Mouse (Mus musculus): ENCODE measurements around the gene Tia1.

Gene Tia1

DNA sequence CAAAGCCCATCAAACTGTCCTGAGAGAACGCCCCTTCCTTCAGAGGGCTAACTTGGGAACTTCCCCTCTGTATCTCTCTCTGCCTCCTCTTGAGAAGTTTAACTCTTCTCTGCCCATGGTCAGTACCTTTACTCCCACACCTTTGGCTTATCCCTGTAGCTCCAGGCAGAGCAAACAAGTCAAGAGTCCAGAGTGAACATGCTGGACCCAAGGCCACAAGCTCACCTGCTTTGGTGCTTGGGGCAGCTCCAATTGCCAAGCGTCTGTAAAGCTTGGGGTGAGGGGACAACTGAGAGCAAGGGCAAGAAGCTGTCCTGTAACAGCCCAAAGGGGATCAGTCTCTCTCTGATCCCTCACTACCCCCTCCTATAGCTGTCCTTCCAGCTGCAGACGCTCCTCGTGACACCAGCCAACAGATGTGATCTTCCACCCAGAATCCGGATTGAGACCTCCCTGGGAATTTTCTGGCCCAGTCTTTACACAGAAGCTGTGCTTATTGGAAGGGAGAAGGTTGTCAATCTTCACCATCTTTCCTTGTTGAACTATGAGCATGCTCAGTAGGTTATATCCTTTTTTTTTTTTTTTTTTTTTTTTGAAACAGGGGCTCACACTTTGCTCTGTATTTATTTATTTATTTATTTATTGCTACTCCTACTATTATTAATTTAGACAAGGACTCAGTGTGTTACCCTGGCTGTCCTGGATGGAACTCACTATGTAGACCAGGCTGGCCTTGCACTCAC, 18.5 kb upstream of the Tia1 start:
- no peak for DNase-seq

DNA sequence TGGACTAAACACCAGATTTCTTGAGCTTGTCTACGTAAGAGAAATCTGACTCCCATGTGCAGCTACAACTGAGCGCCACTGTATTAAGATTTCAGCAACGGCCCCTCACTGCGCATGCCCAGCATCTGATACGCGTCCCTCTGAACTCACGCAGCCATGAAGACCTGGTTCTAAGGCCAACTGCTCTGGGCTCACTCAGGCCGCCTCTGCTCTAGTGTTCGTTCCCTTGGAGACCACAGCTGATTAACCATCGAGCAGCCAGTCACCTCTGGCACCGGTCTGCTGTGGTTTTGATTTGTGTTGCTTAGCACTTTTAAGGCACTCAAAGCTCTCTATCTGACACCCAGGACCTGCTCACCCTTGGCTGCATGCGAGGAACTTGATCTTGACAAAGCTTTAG, 16.7 kb upstream of the Tia1 start:
- peak; percentile 74 to 83 for DNase-seq

DNA sequence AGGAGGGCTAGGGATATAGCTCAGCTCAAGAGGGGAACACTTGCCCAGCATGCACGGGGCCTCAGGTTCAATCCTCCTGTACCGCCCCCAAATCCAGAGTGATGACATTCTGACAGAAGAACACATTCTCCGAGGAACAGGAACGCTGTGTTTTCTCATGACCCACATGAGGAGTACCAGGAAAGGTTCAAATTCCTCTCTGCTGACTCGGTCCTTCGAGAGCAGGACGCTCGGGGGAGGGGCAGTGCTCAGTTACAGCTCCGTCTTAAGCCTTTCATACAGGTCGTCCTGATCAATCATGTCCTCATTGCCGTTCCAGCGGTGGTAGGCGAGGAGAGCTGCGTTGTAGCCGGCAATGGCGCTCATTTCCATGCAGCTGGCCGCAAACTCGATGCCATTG, 15.6 kb upstream of the Tia1 start:
- DNase-seq, result peak in 1 of 2 experiments; percentile 52

DNA sequence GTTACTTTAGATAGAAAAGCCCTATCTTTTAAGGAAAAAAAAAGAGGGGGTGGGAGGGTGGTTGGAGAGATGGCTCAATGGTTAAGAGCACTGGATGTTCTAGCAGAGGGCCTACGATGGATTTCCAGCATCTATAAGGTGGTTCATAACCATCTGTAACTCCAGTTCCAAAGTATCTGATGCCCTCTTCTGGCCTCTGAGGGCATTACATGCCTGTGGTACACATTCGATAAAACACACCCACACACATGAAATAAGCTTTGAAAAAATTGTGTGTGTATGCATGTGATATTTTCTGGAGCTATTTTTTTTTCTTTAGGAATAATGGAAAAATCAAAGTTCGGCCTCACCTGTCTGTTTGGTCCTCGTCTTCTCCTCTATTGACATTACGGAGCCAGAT, 12.7 kb upstream of the Tia1 start:
- DNase-seq, result no peak

DNA sequence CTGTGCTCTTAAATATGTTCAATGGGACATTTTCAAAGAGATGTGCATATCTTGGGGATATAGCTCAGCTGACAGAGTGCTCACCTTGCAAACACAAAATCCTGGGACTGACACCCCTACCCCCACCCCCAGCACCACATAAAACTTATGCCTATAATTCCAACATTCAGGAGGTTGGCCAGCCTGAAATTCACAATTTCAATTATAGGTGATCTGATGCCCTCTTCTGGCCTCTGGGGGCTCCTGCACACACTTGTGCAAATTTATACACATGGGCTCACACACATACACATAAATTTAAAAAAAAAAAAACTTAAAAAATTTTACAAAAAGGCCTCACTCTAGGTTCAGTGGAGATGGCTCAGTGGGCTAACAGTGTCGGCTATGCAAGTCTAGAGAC, 10.8 kb upstream of the Tia1 start:
- peak in 1 of 2 experiments; percentile 24 for DNase-seq

DNA sequence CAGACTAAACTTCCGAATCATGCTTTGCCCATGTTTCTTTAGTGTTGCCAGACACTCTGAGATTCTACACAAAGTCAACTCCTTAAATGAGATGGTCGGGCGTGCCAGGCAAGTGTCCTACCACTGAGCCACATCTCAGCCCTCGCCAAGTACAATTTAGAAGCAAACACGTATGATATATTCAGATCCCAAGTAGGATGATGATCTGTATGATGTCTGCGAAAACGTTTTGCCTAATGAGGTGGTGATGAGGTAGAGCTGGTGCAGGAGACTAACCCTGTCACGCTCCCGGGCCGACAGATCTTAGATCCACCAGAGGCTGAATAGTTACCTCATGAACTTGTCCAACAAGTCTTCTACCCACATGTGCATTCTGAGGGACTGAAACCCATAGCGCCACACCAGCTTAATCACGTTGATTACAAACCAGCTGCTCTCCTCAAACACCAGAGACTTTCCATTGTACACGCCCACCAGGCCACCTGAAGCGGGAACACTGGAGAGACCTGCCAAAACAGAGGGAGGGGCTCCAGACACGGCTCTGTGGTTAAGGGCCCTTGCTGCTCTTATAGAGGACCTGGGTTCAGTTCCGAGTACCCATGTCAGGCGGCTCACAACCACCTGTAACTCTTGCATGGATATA, 9.8 kb upstream of the Tia1 start:
- DNase-seq, result no peak

DNA sequence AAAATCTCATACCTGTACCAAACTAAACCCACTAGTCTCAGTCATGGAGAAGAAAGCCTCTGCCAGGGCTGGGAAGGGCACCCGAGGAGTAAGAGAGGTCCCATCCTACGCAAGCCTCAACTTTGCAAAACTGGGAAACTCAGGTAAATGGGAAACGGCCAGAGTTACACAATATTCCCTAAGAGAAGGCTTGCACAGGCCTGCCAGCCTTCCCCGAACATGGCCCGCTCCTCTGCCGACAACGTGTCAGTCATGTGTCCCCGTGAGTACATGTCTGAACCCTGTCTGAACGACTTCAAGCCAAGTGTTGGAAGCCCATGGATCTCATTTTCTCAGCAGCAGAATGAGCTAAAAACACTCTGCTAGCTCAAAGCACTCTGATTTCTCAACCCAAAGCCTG, 9.0 kb upstream of the Tia1 start:
- DNase-seq, result no peak

DNA sequence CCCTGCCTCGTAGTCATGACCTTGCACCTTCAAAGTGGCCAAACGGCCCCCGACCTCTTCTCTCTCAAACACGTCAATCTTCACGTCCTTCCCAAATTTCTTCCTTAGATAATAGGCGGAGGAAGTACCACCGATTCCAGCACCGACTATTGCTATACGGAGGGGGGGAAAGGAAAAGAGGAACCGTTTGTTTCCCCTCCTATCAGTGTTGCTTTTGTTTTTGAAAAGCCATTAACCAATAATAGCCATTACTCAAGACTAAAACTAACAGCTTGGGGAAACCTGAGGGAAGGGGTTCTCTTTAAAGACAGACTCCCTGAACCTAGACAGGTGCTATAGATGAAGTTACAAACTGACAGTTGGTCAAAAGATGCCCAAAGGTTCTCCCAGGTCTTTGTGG, 8.1 kb upstream of the Tia1 start:
- DNase-seq, result no peak

DNA sequence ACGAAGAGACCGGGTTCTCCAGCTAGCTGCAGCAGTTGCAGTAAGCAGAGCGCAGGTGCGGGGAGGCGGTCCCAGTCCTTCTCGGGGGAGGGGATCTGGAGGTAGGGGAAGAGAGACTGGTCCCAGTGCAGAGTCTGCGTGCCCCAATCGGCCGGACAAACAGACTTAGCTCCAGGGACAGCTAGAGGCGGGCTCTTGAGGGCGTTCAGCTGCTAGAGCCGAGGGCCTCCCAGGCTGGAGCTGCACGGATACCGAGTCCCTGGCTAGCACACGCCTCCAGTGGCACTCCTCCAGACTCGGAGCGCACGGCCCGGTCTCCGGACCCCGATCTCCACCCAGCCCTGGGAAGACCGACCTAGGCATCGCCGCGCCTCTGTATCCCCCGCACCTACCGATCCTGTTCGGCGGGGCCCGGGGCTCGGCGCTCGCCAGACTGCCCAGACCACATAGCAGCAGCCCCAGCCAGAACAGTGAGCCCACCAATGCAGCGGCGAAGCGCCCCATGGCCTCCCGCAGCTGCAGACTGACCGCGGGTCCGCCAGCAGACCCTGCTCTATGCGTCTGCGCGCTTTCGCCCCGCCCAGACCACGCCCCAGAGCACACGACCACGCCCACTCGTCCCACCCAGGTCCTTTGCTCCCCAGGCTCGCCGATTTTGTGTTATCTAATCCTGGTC, 7.3 kb upstream of the Tia1 start, which contains the start of gene Pcyox1:
Gene Pcyox1, minus strand, starts transcription at position 574 of the 676 bp plus-strand sequence.
- peak; percentile 94 to 95 for DNase-seq

DNA sequence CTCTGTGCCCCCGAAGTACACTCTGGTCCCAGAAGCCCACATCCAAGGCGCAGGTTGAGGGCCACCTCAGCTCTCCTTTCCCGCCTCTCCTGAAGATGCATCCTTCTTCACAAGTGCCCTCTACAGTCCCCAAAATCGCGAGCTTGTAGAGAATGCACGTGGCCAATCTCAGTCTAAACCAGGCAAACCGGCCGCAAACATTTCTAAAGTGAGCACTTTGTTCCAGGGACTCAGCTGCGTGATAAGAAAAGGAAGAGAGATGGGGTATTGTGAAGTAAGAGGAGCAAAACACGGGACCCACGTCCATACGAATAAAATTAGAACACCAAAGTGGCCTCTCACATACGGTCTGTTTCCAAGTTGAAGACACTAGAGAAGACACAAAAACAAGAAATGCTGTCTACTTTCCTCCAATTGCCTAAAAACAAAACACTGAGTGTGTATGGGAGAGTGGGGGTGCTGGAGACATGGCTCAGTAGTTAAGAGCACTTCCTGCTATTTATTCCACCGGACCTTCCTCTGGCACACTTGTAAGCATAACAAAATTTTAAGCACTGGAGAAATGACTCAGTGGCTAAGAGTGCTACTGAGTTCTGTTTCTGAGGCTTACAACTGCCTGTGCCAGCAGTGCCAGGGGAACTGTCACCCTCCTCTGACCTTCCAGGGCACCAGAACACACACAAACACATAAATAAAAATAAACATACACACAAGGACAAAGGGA, 6.6 kb upstream of the Tia1 start:
- DNase-seq, result no peak

DNA sequence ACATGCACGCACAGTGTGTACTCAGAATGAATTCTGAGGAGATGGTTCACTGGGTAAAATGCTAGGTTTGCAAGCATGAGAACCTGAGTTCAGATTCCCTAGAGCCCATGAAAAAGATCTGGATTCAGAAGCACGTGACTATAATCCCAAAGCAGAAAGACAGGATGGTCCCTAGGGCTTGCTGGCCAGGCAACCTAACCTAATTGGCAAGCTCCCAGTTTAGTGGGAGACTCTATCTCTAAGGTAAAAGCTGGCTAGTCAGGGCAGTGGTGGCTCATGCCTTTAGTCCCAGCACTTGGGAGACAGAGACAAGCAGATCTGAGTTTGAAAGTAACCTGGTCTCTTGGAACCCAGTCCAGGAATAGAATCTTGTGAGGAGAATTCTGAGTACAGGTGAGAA, 5.0 kb upstream of the Tia1 start:
- DNase-seq, result no peak

DNA sequence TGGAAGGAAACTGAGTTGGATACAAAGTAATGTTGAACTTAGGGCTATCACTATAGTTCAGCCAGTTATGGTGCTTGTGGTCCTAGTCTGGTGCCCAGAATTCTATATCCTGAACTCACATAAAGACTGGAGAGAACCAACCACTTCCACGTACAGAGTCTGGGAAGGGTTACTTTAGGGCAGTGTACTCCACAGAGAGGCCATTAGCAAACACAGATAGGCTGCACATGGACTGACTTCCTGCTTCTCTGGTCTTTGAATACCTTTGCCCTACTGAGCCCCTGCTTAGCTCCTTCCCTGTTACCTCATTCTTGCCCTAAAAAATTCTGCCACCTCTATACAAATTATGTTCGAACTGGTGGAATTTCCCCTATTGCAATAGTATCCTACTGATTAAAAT, 4.0 kb upstream of the Tia1 start:
- DNase-seq, result no peak

DNA sequence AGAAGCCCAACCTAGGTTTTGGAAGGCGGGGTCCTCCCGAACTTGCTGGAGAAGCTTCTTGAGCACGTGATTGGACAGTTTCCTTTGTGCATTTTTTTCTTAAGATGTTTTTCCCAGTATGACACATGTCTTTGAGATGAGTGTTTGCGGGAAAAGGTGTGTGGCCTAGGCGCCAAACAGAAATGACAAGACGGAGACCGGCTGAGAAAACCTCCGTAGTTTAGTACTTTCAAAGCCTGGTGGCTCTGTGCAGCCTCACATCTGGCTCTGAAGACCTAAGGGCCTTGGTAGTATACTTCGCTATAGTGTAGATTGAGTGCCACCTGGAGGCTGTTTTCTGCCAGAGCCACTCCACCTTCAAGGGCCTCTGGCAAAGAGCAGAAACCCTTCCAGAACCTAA, 3.0 kb upstream of the Tia1 start:
- DNase-seq, result peak; percentile 83 to 88

DNA sequence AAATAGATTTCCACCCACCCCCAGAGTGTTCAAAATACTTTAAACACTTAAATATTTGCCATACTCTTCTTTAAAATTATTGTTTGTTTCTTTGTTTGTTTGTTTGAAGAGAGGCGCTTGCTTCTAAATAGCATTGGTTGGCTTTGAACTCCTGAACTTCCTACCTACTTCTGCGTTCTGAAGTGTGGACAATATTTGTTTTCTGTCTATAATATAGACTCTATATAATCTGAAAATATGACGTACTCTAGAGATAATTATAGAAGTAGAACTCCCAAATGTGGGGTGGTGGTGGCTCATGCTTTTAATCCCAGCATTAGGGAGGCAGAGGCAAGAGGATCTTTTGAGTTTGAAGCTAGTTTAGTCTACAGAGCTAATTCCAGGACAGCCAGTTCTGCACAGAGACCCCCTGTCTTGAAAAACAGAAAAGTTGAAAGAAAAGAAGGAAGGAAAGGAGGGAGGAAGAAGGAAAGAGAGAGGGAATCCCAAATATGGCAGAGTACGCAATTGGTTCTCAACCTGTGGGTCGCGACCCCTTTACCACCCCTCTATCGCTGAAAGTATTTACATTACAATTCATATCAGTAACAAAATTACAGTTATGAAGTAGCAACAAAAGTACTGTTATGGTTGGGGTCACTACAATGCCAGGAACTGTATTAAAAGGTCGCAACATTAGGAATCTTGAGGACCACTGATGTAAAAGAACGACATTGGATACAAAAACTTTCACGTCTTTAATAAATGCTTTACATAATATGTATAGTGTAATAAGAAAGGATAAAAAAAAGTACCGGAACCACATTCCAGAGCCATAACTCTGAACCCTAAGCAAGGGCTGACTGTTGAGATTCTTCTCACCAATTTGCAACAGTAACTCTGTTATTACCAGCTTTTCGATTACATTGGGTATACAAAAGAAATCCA, 1.1 kb upstream of the Tia1 start:
- no peak for DNase-seq

DNA sequence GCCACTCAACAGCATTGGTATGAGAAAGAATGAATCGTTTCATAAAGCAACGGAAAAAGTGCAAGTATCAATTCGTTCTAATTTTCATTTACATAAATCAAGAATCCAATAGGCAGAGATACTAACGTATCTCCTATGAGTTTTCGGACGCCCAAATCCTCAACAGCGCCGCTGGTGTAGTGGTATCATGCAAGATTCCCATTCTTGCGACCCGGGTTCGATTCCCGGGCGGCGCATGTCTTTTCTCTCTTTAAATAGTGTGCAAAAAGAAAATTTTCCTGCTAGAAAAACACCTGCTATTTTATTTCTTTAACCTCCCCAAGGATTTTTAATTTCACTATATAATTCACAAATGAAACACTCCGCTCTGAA, 305 bp upstream of the Tia1 start:
- DNase-seq, result peak; percentile 90

DNA sequence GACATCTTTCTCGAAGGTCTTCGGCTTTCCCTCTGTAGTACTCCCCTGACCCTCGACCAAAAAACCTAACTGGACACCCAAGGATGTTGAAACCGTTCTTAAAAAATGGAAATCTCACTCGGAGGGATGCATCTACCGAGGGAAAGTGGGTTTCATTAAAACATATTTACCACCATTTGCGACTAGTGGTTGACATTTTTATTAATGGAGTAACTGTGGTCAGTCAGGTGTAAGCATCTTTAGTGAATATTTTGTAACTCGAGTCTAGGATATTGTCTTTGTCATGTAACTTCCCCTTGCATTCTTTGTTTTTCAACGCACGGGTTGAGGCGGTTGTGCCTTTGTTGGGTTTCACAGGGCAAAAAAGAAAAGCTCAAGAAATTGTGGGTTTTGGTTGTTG, 977 bp downstream of the Tia1 start:
- no peak for DNase-seq

DNA sequence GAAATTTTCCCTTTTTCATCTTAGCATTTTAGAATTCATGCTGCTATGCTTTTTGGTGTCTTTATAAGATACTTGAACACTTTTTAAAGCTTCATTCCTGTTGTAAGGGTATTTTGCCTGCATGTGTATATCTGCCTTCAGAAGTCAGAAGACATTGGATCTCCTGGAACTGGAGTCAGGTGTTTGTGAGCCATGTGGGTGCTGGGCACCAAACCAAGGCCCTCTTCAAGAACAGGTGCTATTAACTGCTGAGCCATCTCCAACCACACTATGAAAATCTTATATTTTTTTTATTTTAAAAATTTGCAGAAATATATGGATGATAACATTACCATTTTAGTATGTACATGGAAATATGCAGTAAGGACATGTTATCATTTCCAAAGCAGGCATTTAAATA, 2.3 kb downstream of the Tia1 start:
- no peak for DNase-seq

DNA sequence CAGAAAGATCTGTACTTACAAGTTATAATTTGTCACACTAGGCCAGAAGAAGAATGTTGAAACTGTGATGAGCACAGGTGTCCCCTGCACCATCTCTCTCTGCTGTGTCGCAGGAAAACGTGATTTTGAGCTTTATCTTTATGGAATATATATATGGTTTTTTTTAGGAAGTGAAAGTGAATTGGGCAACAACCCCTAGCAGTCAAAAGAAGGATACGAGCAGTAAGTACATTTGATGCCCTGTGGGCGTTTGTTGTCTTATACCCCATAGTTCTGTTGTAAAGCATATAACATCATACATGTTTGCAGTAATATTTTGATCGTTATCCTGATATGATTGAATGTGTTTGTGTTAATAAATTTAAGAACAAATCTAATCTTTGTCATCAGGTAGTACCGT, 14.7 kb downstream of the Tia1 start:
- no peak for DNase-seq

DNA sequence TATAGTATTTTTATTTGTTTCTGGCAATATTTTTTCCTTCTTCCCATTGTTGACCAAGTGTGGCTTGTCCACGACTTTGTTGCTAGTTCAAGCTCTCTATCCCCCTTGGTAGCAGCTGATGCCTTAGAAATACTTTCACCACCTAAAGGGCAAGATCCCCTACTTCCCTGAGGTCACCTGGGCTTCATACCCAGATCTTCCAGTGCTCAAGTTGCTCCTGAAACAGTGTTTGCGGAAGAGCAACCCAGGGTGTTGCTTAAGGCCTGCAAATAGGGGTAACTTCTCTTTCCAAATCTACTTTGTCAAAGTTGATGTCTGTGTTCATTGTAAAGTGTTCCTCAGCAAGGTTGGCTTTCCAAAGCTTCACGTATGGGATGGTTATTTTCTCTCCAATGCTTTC, 15.2 kb downstream of the Tia1 start:
- no peak for DNase-seq

DNA sequence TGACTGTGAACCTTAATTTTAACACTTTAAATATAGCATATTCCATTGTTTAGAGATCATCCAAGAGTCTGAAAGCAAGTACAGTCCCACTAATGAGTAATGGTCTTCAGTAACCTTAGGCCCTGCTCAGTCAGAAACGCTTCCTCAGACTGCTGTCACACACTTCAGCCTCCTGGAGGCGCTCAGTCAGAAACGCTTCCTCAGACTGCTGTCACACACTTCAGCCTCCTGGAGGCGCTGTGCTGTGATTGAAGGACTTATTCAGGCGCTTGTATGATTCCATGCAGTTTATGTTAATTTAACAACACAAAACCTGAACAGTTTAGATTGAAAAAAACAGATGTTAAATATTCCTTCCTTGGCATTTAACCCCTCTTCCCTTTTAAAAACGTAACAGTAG, 16.5 kb downstream of the Tia1 start:
- peak in 1 of 2 experiments; percentile 31 for DNase-seq

DNA sequence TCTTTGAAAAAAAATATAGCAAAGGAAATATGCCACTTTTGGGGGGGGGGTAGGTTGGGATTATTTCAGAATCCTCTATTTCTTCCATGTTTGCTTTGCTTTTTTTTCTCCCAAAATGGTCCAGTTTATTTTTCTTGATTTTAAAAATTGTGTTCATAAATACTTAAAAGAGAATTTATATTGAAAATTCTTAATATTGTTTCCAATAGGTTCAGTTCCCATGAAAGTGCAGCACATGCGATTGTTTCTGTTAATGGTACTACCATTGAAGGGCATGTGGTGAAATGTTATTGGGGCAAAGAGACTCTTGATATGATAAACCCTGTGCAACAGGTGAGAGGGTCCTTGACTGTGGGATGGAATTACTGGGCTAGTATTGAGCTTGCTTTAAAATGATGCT, 22.3 kb downstream of the Tia1 start, which contains the start of gene Gm44790:
Gene Gm44790, plus strand, starts transcription at position 301 of the 400 bp plus-strand sequence.
- no peak for DNase-seq

DNA sequence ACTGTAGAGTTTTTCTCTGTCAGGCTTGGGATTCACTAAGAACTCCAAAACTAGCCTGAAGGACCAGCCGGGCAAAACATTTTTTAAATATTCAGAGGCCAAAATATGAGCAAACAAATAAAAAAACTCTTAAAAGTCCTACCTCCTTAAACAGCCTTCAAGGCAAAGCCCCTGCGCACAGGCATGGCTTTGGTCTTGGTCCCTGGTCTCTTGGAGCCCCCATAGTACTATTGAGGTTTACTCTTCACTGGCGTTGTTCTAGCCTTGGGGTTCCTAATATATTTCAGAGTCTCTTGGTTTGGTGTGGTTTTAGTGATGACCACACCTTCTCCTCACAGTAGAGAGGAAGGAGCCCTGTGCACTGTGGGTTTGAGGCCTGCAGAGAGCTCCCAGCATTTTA, 27.5 kb downstream of the Tia1 start:
- no peak for DNase-seq

All from kidney, postnatal 4 days (tissue).